Mouse (Mus musculus): ENCODE measurements around the gene Pcdh7. TPM values are rescaled to one million over a fixed set of nuclear protein-coding genes. Genes with fewer than 3 reads are reported as not detected.

The Pcdh7 gene
- total RNA-seq, 2 experiments from 2014 or later: 140 to 158 TPM

DNA sequence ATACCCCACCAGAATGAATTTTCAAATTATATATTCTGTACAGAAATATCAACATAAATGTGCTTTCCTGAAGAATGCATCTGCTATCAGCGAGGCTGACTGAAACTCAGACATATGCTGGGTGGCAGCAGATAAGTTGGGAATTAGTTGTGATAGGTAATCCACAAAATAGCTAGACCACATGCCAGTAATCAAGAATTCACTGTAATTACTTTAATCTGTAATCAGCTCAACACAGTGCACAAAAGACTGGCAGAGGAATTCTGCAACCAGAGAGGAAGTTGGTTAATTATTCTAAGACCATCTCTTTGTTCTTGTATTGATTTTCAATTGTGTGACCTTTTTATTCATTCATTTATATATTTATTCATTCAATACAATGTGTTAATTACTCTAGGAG, 148.3 kb downstream of the Pcdh7 start:
- DNase-seq (ENCODE audit: low spot score in 2 of 2): no peak
- intact Hi-C loops (cut with DNase I): no loop called here

DNA sequence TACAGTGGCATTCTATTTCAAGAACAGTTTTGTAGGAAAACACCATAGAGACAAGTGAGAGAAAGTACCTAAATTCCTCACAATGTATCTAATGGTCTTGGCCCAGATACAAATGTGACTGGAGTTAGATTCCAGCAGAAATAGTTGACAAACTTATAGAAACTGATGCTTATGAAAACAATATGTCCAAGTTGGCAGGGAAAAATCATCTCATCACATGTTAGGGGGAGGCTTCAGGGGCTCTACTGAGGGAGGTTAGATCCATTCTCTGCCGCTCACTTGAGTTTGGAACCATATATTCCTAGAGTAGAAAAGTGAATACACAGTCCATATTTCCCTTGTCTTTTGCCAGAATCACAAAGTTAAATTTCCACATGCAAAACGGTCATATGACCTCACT, 150.1 kb downstream of the Pcdh7 start:
- intact Hi-C loops (cut with DNase I): loop anchor here (1.0 kb wide), 1 partner anchor 150 kb away; no protein-coding TSS in a partner anchor
- DNase-seq (ENCODE audit: low spot score in 2 of 2): no peak

DNA sequence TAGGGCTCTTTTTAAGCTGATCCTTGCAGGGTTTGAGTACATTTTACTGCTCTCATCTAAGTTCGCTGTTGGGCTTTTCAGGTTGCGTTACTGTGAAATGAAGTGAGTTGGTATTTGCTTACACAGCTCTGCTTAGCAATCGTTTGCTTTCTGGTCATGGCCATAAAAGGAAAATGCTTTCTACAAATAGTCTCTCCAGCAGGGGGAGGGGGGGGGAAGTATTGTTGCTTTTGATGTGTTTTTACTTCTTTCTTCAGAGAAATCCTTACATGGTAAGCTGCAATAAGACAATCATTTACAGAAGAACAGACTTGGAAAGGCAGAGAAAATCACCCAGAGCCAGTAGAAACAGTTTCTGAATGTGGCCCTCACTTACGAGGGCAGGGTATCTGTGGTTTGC, 150.9 kb downstream of the Pcdh7 start:
- intact Hi-C loops (cut with DNase I): loop anchor here (1.0 kb wide), 1 partner anchor 150 kb away; no protein-coding TSS in a partner anchor
- peak in 1 of 2 experiments; percentile 25 for DNase-seq (ENCODE audit: low spot score in 2 of 2)

DNA sequence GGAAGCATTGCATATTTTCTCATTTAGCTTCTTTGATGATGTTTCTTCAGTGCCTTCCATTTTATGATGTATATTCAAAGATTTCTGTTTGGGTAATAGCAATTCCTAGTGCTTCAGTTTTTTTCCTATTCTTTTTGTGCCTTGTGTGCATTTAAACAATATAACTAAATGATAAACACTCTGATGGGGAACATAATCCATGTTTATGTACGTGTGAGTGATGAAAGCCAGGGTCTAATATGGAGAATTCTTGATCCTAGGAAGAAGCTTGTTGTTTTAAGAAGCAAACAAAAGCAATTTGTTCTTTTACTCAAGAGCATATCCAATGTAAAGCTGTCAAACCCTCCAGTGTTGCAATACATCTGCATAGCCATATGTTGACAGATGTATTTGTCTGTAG, 153.0 kb downstream of the Pcdh7 start:
- no peak for DNase-seq (ENCODE audit: low spot score in 2 of 2)
- intact Hi-C loops (cut with DNase I): no loop called here

DNA sequence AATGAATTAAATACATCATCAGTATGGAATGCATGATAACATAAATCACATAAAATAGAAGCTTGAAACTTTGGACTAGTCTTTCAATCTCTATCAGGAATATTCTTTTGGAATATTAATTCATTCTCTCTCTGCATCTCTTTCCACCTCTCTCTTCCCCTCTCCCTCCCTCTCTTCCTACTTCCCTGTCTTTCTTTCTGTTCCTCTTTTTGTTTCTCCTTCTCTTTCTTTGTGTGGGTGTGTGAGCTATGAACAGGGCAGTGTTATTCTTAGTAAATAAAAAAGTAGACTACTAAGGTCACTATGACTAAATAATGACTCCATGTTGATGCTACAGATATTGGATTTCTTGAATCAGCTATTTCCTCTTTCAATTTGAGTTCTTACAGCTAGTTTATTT, 167.2 kb downstream of the Pcdh7 start:
- intact Hi-C loops (cut with DNase I): no loop called here
- DNase-seq (ENCODE audit: low spot score in 2 of 2): no peak

DNA sequence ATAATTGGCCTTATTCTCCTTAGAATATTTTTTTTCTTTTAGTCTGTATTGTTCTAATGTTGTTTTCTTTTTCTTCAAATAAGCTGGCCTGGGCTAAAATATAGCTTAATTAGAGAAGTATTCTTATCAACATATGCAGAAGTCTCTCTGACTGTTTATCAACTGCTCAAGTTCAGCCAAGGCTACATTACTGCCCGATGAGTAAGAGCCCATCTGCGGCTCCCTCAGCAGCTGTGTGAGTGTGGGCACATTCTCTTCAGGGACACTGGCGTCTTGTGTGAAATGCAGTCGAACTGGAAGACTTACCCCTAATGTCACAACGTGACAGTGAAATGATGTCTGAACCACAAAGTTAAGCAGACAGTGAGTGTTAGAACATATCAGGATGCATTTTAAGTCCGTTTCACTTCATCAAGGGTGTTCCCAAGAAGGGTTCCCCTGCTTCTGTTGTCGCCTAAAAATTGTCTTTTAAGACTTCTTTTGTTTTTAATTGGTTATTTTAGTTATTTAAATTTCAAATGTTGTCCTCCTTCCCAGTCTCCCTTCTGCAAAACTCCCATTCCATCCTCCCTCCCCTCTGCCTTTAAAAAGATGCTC, 181.3 kb downstream of the Pcdh7 start:
- peak; percentile 13 to 70 for DNase-seq (ENCODE audit: low spot score in 2 of 2)
- intact Hi-C loops (cut with DNase I): no loop called here

DNA sequence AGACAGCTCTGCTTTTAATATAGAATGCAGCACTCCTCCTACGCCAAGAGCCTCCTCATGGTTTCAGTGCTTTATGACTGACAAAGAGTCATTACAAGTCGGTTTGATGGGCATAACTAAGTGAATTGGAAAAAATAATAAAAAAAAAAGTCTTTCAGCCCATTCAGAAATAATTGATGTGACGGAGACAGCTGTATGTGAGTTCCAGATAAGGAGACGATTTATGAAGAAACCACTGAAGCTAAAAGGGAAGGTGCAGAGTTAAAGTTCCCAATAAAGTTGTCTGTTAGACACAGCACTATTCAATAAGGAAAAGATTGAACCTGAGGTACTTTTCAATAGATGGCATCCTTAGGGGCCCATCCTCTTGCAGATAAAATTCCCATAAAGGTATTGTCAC, 189.5 kb downstream of the Pcdh7 start:
- no peak for DNase-seq (ENCODE audit: low spot score in 2 of 2)
- intact Hi-C loops (cut with DNase I): no loop called here

DNA sequence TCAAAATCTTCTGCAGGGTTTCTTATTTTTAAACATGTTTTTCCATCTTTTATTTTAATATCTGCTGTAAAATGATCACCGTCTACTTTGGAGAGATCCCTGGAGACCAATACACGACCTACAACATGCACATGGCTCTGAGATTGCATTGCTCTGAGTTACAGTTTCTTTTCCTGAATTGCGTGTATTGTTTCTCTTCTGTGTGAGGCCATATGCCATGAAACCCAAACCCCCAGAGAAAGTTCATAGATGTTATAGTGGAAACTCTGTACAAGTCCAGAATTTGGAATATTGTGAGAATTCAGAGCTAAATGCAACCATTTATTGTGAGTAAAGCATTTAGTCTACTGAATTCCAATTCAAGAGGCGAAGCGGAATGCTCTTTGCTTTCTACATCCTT, 203.4 kb downstream of the Pcdh7 start:
- intact Hi-C loops (cut with DNase I): no loop called here
- no peak for DNase-seq (ENCODE audit: low spot score in 2 of 2)

DNA sequence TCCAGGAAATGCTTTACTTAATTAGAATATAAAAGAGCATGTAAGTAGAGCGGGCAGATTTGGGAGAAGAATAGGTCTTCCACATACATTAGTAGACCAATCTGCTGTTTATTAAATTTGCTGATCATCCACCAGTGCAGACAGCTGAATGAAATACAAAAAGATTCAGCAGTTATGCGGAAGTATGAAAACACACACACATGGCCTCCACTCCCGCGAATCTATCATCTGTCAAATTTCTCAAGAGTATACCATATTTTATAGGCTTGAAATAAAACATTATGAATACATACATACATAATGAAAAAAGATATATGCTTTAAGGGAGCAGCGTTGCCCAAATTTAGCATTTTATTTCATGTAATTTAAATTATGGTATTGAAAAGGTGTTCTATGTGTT, 213.6 kb downstream of the Pcdh7 start:
- DNase-seq (ENCODE audit: low spot score in 2 of 2): peak in 1 of 2 experiments; percentile 15
- intact Hi-C loops (cut with DNase I): no loop called here

DNA sequence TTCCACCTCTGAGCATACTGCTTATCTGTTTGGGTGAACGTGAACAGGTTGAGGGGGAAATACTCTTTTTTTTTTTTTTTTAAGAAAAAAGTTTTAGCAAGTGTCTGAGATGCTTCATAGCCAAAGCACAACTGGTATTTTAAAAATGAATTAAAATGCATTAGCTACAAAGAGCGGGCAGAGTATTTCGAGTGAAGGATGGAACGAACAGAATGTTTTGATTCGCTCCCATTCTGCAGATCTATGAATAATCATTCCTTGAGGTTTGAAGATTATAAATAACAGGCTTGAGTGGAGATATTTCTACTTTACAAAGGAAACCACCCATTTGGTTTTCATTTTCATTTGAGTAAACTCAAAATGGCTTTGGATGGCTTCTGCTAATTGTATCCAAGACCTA, 214.0 kb downstream of the Pcdh7 start:
- DNase-seq (ENCODE audit: low spot score in 2 of 2): peak in 1 of 2 experiments; percentile 16
- intact Hi-C loops (cut with DNase I): no loop called here

DNA sequence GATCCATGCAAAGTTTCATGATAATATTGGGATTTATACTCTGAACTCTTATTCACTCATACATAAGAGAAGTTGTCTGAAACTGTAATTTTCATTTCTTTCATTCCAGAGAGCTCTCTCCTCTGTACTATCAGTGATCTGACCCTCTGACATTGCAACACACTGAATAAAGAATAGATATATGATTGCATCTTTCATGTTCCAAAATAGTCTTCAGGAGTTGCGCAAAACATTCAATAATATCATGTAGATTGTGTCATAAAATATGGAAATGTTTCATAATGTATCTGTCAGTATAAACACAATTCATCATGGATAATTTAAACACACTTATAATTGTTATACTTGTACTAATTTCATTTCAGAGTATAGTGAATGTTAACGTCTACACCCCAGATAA, 216.9 kb downstream of the Pcdh7 start:
- intact Hi-C loops (cut with DNase I): no loop called here
- no peak for DNase-seq (ENCODE audit: low spot score in 2 of 2)

DNA sequence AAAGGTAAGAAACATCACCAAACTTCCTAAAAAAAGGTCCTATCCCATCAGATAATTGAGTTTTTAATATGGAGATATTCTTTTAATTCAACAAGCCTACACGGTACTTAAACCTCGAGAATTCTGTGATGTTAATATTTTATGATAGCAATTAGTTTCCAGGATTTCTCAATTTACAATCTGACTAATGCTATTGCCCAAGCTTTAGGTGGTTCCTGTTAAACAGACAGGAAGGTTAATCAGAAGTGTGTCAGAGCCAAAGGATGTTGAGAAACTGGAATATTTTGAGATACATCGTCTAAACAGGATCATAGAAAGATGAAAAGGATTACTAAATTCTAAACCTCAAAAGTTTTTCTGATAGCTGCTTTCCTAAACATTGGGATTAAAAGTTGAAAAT, 222.7 kb downstream of the Pcdh7 start:
- intact Hi-C loops (cut with DNase I): no loop called here
- DNase-seq (ENCODE audit: low spot score in 2 of 2): no peak

DNA sequence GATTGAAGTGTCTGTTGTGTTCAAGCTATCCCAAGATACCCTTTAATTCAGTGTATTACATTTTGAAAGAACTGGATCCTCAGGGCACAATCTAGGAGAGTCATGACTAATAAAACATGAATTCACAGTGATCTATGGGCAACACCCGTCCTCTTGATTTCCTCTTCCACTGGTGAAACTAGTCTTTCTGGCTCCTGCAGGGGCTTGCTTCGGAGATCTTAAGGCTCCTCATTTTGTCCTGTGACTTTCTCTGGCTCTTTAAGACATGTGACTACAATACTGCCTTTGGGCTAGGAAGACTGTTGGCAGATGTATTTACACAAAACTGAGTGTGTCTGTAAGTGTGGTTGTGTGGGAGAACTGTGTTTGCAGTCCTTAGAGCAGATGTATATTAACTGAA, 225.4 kb downstream of the Pcdh7 start:
- intact Hi-C loops (cut with DNase I): no loop called here
- DNase-seq (ENCODE audit: low spot score in 2 of 2): no peak

DNA sequence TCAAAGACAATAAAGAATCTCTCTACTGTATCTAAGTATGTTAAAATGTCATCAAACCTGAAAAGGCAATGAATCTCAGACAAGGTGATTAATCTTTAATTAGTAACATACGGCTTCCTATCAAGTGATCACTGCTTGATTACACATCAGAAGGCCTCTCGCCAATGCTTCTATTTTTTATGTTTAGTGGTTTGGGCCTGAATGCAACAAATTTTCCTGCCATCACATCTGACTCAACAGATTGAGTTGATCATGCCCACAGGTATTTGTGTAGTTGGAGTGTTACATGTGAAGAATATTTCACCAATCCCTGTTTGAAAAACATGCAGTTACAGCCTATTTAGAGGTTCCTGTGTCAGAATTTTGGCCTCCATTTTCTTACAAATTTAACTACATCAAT, 225.8 kb downstream of the Pcdh7 start:
- no peak for DNase-seq (ENCODE audit: low spot score in 2 of 2)
- intact Hi-C loops (cut with DNase I): no loop called here

DNA sequence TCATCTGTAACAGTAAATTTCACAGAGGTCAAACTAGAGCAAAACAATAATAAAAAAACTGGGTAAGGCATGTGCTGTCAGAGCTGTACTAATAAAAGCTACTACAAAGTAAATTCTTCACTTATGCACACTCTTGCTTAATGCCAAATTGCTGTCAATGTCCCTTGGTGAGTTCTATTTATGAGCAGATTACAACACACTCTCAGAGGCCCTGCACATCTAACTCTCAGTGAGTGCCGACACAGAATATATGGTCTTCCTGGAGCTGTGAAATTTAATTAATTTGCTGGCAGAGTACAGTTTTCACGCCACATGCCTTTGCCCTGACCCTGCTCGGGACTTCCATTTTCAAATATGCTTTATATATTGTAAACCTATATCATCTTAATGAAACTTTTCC, 227.7 kb downstream of the Pcdh7 start:
- intact Hi-C loops (cut with DNase I): loop anchor here (5.0 kb wide), 1 partner anchor 228 kb away; the partner anchor contains the start of gene Pcdh7
- DNase-seq (ENCODE audit: low spot score in 2 of 2): no peak

DNA sequence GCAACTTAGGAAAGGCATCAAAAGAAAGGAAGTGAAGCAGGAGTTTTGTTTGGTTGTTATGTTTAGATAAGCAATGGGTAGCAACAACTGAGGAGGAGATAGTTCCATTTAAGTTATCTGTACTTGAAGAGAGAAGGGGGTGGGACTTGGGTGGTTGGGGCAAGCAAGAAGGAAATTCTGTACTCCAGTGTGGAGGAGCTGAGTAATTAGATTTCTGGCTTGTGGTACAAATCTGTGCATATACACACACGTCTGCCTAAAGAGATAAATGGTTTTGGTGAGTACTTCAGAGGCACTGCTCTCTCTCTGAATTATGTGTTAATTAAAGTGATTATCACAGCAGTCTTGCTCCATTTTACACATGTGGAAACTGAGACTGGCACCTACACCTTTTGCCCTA, 241.6 kb downstream of the Pcdh7 start:
- intact Hi-C loops (cut with DNase I): no loop called here
- DNase-seq (ENCODE audit: low spot score in 2 of 2): no peak

DNA sequence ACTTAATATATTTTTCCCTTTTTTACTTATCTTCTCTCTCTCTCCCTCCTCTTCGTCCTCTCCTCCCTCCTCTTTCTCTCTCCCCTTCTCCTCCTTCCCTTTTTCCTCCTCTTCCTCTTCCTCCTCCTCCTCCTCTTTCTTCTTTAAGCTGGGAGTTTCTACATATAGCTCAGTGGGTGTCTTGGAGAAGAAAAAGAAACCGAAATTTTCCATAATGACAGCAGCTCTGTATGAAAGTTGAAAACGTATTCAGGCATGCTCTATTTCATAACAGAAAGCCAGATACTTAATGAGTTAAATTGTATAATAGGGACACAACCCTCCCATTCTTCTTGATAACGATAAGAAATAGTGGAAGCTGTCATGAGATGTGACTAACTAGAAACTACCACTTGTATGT, 246.0 kb downstream of the Pcdh7 start:
- DNase-seq (ENCODE audit: low spot score in 2 of 2): peak in 1 of 2 experiments; percentile 41
- intact Hi-C loops (cut with DNase I): loop anchor here (5.0 kb wide), 1 partner anchor 246 kb away; the partner anchor contains the start of gene Pcdh7

DNA sequence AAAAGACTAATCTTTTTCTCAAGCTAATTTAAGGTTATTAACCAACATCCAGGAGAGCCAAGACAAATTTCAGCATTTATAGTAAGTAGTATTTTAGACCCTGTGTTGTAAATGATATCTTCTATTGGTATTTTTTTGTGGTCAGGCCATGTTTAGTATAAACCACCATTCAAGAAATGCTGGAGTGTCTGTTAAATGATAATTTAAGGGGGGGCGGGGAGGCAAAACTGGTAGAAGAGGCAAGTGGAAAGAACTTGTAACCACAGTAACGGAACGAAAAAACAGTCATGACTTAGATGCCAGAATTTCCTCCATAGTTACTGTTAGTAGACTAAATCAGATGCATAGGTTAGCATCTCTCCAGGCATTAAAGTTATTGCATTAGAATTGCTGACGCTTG, 246.4 kb downstream of the Pcdh7 start:
- no peak for DNase-seq (ENCODE audit: low spot score in 2 of 2)
- intact Hi-C loops (cut with DNase I): loop anchor here (5.0 kb wide), 1 partner anchor 247 kb away; the partner anchor contains the start of gene Pcdh7

DNA sequence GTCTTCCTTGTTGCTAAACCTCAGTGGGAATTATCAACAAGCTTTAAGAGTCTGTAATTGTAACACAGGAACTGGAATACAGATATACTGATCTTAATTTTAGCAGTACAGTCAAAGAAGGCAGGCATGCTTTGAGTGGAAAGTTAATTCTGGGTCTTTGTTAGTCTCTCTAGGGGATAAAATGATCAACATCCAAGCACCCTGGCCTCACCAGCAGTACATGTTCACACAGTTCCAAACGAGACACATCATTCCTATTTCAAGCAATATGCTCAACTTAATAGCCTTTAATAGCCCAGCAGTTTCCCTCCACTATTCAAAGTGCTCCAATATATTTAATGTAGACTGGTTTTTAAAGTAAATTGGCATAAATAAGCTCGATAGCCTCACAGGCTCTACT, 275.8 kb downstream of the Pcdh7 start:
- intact Hi-C loops (cut with DNase I): no loop called here
- DNase-seq (ENCODE audit: low spot score in 2 of 2): no peak

DNA sequence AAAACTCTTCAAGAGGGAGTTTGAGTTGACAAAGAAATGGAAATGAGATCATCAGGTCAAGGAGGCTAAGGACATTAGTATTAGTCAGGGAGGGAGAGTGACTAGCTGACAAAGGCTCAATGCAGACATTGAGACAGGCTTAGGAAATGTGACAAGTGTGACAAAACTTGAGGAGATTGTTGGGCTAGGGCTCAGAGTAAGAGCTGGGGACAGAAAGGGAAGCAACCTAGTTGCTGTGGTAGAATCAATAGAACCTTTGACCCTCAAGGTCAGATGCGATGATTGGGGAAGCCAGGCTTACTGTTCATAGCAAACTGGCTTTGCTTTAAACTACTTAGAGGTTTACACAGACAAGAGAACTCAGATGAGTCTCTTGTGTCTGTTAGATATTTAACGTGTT, 303.6 kb downstream of the Pcdh7 start:
- intact Hi-C loops (cut with DNase I): loop anchor here (10.0 kb wide), 1 partner anchor 307 kb away; the partner anchor contains the start of gene Pcdh7
- DNase-seq (ENCODE audit: low spot score in 2 of 2): no peak

DNA sequence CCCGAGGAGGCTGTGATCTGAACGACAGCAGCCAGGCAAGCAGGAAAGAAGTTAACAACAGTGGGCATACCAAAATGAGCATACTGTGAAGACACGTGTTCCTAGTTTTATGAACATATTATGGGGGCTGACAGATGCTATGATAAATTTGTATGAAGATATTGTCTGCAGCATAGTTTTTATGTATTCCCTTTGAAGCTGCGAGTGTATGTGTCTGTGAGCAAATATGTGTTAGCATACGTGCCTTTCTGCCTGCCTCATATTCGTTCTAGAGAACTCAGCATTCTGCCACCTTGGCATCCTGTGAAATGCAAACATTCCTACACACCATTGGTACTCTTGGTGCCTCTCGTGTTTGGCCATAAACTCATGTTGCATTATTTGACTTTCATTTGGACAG, 307.4 kb downstream of the Pcdh7 start:
- no peak for DNase-seq (ENCODE audit: low spot score in 2 of 2)
- intact Hi-C loops (cut with DNase I): loop anchor here (10.0 kb wide), 1 partner anchor 310 kb away; the partner anchor contains the start of gene Pcdh7

DNA sequence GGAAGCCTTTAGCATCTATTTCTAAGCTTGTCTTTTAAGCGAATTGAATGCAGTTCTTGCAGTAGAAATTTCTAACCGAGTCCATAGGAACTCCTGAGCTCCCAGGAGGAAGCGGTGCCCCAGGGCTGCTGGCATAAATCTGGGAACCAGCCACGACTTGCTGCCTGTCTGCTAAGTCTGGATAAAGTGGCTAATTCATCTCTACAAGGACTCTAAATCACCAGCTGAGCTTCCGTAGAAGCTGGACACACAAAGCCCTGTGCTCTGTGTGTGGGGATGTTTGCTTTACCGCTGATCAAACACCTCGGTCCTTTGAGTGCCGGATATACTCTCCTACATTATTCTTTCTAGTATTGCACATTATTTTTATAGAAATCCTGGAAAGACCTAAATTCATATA, 308.0 kb downstream of the Pcdh7 start:
- peak in 1 of 2 experiments; percentile 9 for DNase-seq (ENCODE audit: low spot score in 2 of 2)
- intact Hi-C loops (cut with DNase I): loop anchor here (10.0 kb wide), 1 partner anchor 311 kb away; the partner anchor contains the start of gene Pcdh7
